In genomic region chr8:40089377-40089776, GRCm38 (mm10) we compare ENCODE assay signal across 15 mouse cellular contexts.
"Had no signal": no experiment of that assay in that cellular context is flagged by ENCODE, and none has a peak within 500 bp of the region (broad histone marks: within the 10 kb centered on the region; RNA-seq: fewer than 3 reads in every experiment).

No protein-coding gene starts in this region.

- H3K36me3 ChIP-seq: midbrain, embryonic 10.5 days; midbrain, embryonic 12.5 days; neural tube, embryonic 12.5 days; stomach, embryonic 15.5 days had no signal

- H3K27ac ChIP-seq: midbrain, embryonic 10.5 days; midbrain, embryonic 12.5 days; neural tube, embryonic 12.5 days; stomach, embryonic 15.5 days; stomach, postnatal 0 days had no signal

- H3K27me3 ChIP-seq: midbrain, embryonic 12.5 days; neural tube, embryonic 12.5 days; stomach, embryonic 15.5 days had no signal

- H3K9me3 ChIP-seq: midbrain, embryonic 10.5 days; midbrain, embryonic 12.5 days; neural tube, embryonic 12.5 days; stomach, embryonic 15.5 days had no signal

- H3K9ac ChIP-seq: lung, embryonic 14.5 days; midbrain, embryonic 12.5 days; neural tube, embryonic 12.5 days; stomach, embryonic 15.5 days had no signal

- ATAC-seq: midbrain, embryonic 16.5 days had no signal

- H3K4me2 ChIP-seq: lung, embryonic 14.5 days; midbrain, embryonic 12.5 days; neural tube, embryonic 12.5 days; stomach, embryonic 15.5 days had no signal

- H3K4me3 ChIP-seq: midbrain, embryonic 10.5 days; midbrain, embryonic 12.5 days; neural tube, embryonic 12.5 days; stomach, embryonic 15.5 days had no signal

- DNase-seq: lung, adult 18-20 months; lung, embryonic 14.5 days; lung, postnatal 10 days; lung, postnatal 4 days; midbrain, embryonic 14.5 days; right cerebral cortex, postnatal 14 days; thymus, adult 2 months; thymus, postnatal 25 days; thymus, postnatal 4 days had no signal

- H3K4me1 ChIP-seq: midbrain, embryonic 10.5 days; midbrain, embryonic 12.5 days; neural tube, embryonic 12.5 days; stomach, embryonic 15.5 days had no signal
